Mouse (Mus musculus) intestine, embryonic 14.5 days (tissue): ENCODE measurements at regions not wholly inside any gene's neighbourhood (a gene's known extent, or its start where the extent isn't known, plus 50 kb on each side); places are given as distances from the start of the nearest gene placed in this dataset.

ENCODE experiments used
- ATAC-seq: fragments of 200-750 bp; cut with Nextera tagmentation; replicated peaks from 2 replicates; pipeline ENCODE4 v1.8.0; 2017; ENCODE audit warnings: low read depth, moderate number of reproducible peaks, moderate TSS enrichment, moderate library complexity; ENCODE audit not compliant: low FRiP score, low TSS enrichment
- DNase-seq: peaks from one replicate; pipeline ENCODE4 v3.0.0-alpha.2; 2018; ENCODE audit warnings: low spot score
- H3K27ac ChIP-seq: fragments of 300-500 bp; sonication (generic); 2 replicates; pipeline ENCODE4 v1.5.1; 2014; ENCODE audit warnings: low read depth, mild to moderate bottlenecking, control low read depth
- H3K27me3 ChIP-seq: fragments of 300-500 bp; sonication (generic); replicated peaks from 2 replicates; pipeline ENCODE4 v1.6.1; 2014; ENCODE audit warnings: low read length, control low read depth; ENCODE audit not compliant: control insufficient read depth, insufficient read depth
- H3K36me3 ChIP-seq: fragments of 300-500 bp; sonication (generic); 2 replicates; pipeline ENCODE4 v1.6.1; 2014; ENCODE audit warnings: low read length, control low read depth; ENCODE audit not compliant: control insufficient read depth, insufficient read depth
- H3K4me1 ChIP-seq: fragments of 300-500 bp; sonication (generic); replicated peaks from 2 replicates; pipeline ENCODE4 v1.6.1; 2014; ENCODE audit warnings: low read length, control low read depth, mixed read lengths; ENCODE audit not compliant: control insufficient read depth, insufficient read depth
- H3K4me2 ChIP-seq: fragments of 300-500 bp; sonication (generic); 2 replicates; pipeline ENCODE4 v1.6.1; 2014; ENCODE audit warnings: low read length
- H3K4me3 ChIP-seq: fragments of 300-500 bp; sonication (generic); 2 replicates; pipeline ENCODE4 v1.5.1; 2014; ENCODE audit warnings: low read depth, low read length, control low read depth, mixed read lengths
- H3K9ac ChIP-seq: fragments of 300-500 bp; sonication (generic); 2 replicates; pipeline ENCODE4 v1.6.1; 2014; ENCODE audit warnings: mild to moderate bottlenecking, low read length
- H3K9me3 ChIP-seq: fragments of 300-500 bp; sonication (generic); 2 replicates; pipeline ENCODE4 v1.6.1; 2016; ENCODE audit warnings: low read length, control low read depth; ENCODE audit not compliant: control insufficient read depth
- WGBS: fragments of 180-500 bp; shearing (Covaris S2); extraction: QIAGEN DNeasy Blood & Tissue Kit; methylation state at CpG from one replicate; pipeline ENCODE4 v1.1.7; 2014; 5-methylcytosine and 5-hydroxymethylcytosine counted together

GRCm38 (mm10) chrX:11748278-11748677, 411.9 kb downstream of the Bcor start:
- Histone ChIP-seq H3K9ac (no peak overlapping the region), H3K4me1 (no peaks in the 10 kb centered on the region), H3K27ac (no peak overlapping the region), H3K4me2 (no peak overlapping the region), H3K4me3 (no peak overlapping the region), H3K9me3 (no peaks in the 10 kb centered on the region), H3K27me3 (no peaks in the 10 kb centered on the region), H3K36me3 (no peaks in the 10 kb centered on the region)
- ATAC-seq (no peak), DNase-seq (no peak)
- 64% methylated on average over 4 of the region's 4 CpGs for whole genome bisulfite sequencing

GRCm38 (mm10) chrX:11752513-11752912, 407.6 kb downstream of the Bcor start:
- H3K27me3 ChIP-seq, result no peaks in the 10 kb centered on the region
- no peak for ATAC-seq
- H3K36me3 ChIP-seq, result no peaks in the 10 kb centered on the region
- H3K4me2 ChIP-seq, result no peak overlapping the region
- no peak overlapping the region for H3K4me3 ChIP-seq
- WGBS, result 81% methylated on average over 5 of the region's 5 CpGs
- H3K27ac ChIP-seq, result no peak overlapping the region
- no peaks in the 10 kb centered on the region for H3K9me3 ChIP-seq
- H3K9ac ChIP-seq, result no peak overlapping the region
- no peak for DNase-seq
- no peaks in the 10 kb centered on the region for H3K4me1 ChIP-seq

DNA sequence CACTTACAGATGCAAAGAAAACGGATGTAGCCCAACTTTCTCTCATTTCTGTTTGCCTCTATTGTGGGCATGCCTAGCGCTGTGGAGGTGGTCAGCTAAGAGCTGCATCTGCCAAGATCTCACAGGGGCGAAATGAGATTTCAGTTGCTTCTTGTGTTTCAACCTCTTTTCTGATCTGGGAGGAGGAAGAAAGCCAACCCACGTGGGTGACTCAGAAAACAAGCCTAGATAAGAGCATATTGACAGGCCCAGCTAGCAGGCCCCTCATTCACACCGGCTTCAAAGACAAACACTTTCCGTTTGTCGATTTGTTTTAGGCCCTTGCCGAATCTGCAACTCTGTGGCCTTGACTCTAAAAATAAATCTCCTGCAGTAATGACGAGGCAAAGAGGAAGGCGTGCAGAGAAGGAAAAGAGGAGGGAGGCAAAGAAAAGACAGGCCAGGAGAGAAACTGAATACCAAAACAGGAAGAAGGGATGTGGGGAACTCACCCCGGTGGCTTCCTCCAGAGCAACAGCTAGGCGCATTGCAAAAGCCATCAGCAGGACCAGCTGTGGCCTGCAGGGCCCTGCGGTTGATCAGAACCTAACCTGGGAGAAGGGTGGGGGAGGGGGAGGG, 407.1 kb downstream of the Bcor start:
- Histone ChIP-seq H3K9me3 (no peaks in the 10 kb centered on the region), H3K4me1 (no peaks in the 10 kb centered on the region), H3K4me3 (no peak overlapping the region), H3K27ac (no peak overlapping the region), H3K36me3 (no peaks in the 10 kb centered on the region), H3K4me2 (no peak overlapping the region), H3K9ac (no peak overlapping the region), H3K27me3 (no peaks in the 10 kb centered on the region)
- 22% methylated on average over 13 of the region's 13 CpGs for WGBS
- ATAC-seq (no peak), DNase-seq (no peak)

- Histone ChIP-seq H3K4me2 (no peak overlapping the region), H3K9ac (no peak overlapping the region), H3K4me1 (no peaks in the 10 kb centered on the region), H3K4me3 (no peak overlapping the region), H3K27me3 (no peaks in the 10 kb centered on the region), H3K27ac (no peak overlapping the region), H3K9me3 (no peaks in the 10 kb centered on the region), H3K36me3 (no peaks in the 10 kb centered on the region)
- no peak for ATAC-seq
- 97% methylated on average over 2 of the region's 2 CpGs for WGBS
- DNase-seq, result no peak
Observed at GRCm38 (mm10) chrX:11755046-11755445, 405.1 kb downstream of the Bcor start.

DNA sequence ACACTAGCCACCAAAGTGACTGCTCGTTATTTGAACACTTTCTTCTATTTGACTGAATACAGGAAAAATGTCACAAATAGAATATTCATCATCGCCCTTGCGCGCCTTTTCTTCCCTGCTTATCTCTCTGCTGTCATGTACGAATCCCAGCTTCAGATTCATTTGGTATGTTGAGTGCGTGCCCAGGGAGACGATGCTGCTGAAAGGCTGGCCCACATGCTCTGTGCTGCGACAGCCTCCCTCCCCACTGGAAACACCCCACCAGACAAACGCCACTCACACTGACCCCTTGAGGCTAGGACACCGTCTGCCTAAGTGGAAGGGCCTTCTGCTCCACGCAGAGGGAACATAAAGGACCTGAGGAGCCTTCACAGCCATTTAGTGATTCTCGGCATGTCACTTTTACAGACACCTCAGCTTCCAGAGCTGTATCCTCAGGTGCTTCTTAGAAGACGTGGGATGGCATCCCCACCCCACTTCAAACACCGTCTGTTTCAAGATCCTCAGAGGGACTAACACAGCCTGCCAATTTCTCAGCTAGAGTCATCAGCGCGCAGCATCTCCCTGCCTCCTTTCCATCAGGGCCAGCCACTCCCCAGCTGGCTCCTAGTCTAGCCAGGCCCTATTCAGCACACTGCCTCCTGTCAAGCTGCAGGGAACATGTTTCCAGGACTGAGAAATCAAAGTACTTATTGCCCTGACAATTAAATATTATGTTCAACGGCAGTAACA, 396.6 kb downstream of the Bcor start:
- Histone ChIP-seq H3K27me3 (no peaks in the 10 kb centered on the region), H3K4me3 (no peak overlapping the region), H3K27ac (no peak overlapping the region), H3K36me3 (no peaks in the 10 kb centered on the region), H3K9ac (no peak overlapping the region), H3K9me3 (no peaks in the 10 kb centered on the region), H3K4me1 (no peaks in the 10 kb centered on the region), H3K4me2 (no peak overlapping the region)
- ATAC-seq (no peak), DNase-seq (no peak)
- WGBS, result 65% methylated on average over 17 of the region's 17 CpGs

- Histone ChIP-seq H3K4me2 (no peak overlapping the region), H3K4me1 (no peaks in the 10 kb centered on the region), H3K9me3 (no peaks in the 10 kb centered on the region), H3K4me3 (no peak overlapping the region), H3K9ac (no peak overlapping the region), H3K36me3 (no peaks in the 10 kb centered on the region), H3K27me3 (0 out of 2 replicates have a peak, but pooled peaks cover 4% of the 10 kb centered on the region), H3K27ac (no peak overlapping the region)
- no peak for DNase-seq
- 63% methylated on average over 6 of the region's 6 CpGs for WGBS
- no peak for ATAC-seq
Observed at GRCm38 (mm10) chrX:11776236-11776899, 383.8 kb downstream of the Bcor start.

- H3K4me1 ChIP-seq, result no peaks in the 10 kb centered on the region
- ATAC-seq (no peak), DNase-seq (no peak)
- WGBS, result 62% methylated on average over 6 of the region's 6 CpGs
- no peak overlapping the region for H3K4me2 ChIP-seq
- no peak overlapping the region for H3K27ac ChIP-seq
- H3K27me3 ChIP-seq, result 0 out of 2 replicates have a peak, but pooled peaks cover 5% of the 10 kb centered on the region
- H3K4me3 ChIP-seq, result no peak overlapping the region
- H3K9ac ChIP-seq, result no peak overlapping the region
- no peaks in the 10 kb centered on the region for H3K9me3 ChIP-seq
- no peaks in the 10 kb centered on the region for H3K36me3 ChIP-seq
Observed at GRCm38 (mm10) chrX:11795010-11795409, 365.1 kb downstream of the Bcor start.

DNA sequence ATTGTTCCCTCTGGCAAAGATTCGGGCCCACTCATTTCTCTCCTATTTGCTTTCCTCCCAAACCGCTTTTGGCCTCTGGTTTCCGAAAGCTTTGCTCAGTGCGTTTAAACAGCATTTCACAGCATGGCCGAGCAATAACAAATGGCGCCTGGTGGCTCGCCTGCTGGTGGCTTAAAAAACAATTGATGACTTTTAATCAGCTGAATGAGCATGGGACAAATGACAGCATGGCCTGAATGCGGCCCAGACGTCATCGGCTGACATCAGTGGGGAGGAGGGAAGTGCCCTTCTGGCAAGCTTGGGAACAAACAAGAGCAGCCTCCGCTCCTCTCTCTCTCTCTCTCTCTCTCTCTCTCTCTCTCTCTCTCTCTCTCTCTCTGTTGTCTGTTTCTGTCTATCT, 362.3 kb downstream of the Bcor start:
- Histone ChIP-seq H3K9me3 (no peaks in the 10 kb centered on the region), H3K27ac (no peak overlapping the region), H3K4me3 (no peak overlapping the region), H3K9ac (no peak overlapping the region), H3K36me3 (no peaks in the 10 kb centered on the region), H3K4me1 (peaks cover 3% of the 10 kb centered on the region; the same call in 1 of the 2 replicates), H3K27me3 (0 out of 2 replicates have a peak, but pooled peaks cover 7% of the 10 kb centered on the region), H3K4me2 (no peak overlapping the region)
- WGBS, result 25% methylated on average over 10 of the region's 11 CpGs
- DNase-seq, result no peak
- ATAC-seq, result no peak
